Mouse (Mus musculus): ENCODE measurements around the gene Supt5. TPM values are rescaled to one million over a fixed set of nuclear protein-coding genes. Genes with fewer than 3 reads are reported as not detected.

Supt5 gene
- polyA plus RNA-seq, 1 experiment from 2014 or later = 31.5 TPM

GRCm38 (mm10) chr7:28354113-28354581 is 15.6 kb upstream of the Supt5 start:
- Histone ChIP-seq H3K36me3 (ENCODE audit: control insufficient read depth, insufficient read depth, low read length) (peaks cover 7% of the 10 kb centered on the region), H3K27me3 (ENCODE audit: control insufficient read depth, insufficient read depth, low read length) (no peaks in the 10 kb centered on the region)
- 87% methylated on average over 3 of the region's 3 CpGs for WGBS

GRCm38 (mm10) chr7:28353267-28353666 is 14.7 kb upstream of the Supt5 start:
- ATAC-seq (ENCODE audit: low FRiP score, low TSS enrichment) (no peak), DNase-seq (ENCODE audit: low spot score) (peak; percentile 56)
- H3K4me2 ChIP-seq (replicated peaks; ENCODE audit: low read depth) = no peak overlapping the region
- H3K27ac ChIP-seq (replicated peaks) = no peak overlapping the region
- WGBS = 74% methylated on average over 2 of the region's 2 CpGs
- peaks cover 7% of the 10 kb centered on the region for H3K36me3 ChIP-seq (ENCODE audit: control insufficient read depth, insufficient read depth, low read length)
- H3K9ac ChIP-seq (ENCODE audit: low read length) = no peak overlapping the region
- H3K9me3 ChIP-seq (ENCODE audit: control insufficient read depth, low read length) = no peaks in the 10 kb centered on the region
- no peaks in the 10 kb centered on the region for H3K27me3 ChIP-seq (ENCODE audit: control insufficient read depth, insufficient read depth, low read length)
- no peak overlapping the region for H3K4me3 ChIP-seq (ENCODE audit: low read depth, low read length)
- H3K4me1 ChIP-seq (replicated peaks; ENCODE audit: control insufficient read depth, insufficient read depth) = peaks cover 12% of the 10 kb centered on the region
- no peak for TF ChIP-seq EP300 (optimal IDR thresholded peaks at IDR 0.05)
- TF ChIP-seq CTCF (IDR thresholded peaks at IDR 0.05; ENCODE audit: low read depth) = peak; percentile 58

More at GRCm38 (mm10) chr7:28354113-28354581, 15.6 kb upstream of the Supt5 start:
- no peaks in the 10 kb centered on the region for H3K9me3 ChIP-seq (ENCODE audit: control insufficient read depth, low read length)
- no peak for TF ChIP-seq EP300 (optimal IDR thresholded peaks at IDR 0.05)
- no peak for TF ChIP-seq CTCF (IDR thresholded peaks at IDR 0.05; ENCODE audit: low read depth)
- no peak overlapping the region for H3K4me2 ChIP-seq (replicated peaks; ENCODE audit: low read depth)
- ATAC-seq (ENCODE audit: low FRiP score, low TSS enrichment) (no peak), DNase-seq (ENCODE audit: low spot score) (no peak)
- no peak overlapping the region for H3K4me3 ChIP-seq (ENCODE audit: low read depth, low read length)
- peaks cover 12% of the 10 kb centered on the region for H3K4me1 ChIP-seq (replicated peaks; ENCODE audit: control insufficient read depth, insufficient read depth)
- no peak overlapping the region for H3K9ac ChIP-seq (ENCODE audit: low read length)
- H3K27ac ChIP-seq (replicated peaks) = no peak overlapping the region

- H3K4me2 ChIP-seq (replicated peaks; ENCODE audit: low read depth) = peak overlapping the region; percentile 81
- peak overlapping the region; percentile 85 for H3K4me3 ChIP-seq (ENCODE audit: low read depth, low read length)
- DNase-seq (ENCODE audit: low spot score) = no peak
- WGBS = 24% methylated on average over 4 of the region's 4 CpGs
- ATAC-seq (ENCODE audit: low FRiP score, low TSS enrichment) = no peak
- H3K9ac ChIP-seq (ENCODE audit: low read length) = peak overlapping the region; percentile 94
- H3K36me3 ChIP-seq (ENCODE audit: control insufficient read depth, insufficient read depth, low read length) = peaks cover 7% of the 10 kb centered on the region
- H3K9me3 ChIP-seq (ENCODE audit: control insufficient read depth, low read length) = no peaks in the 10 kb centered on the region
- TF ChIP-seq EP300 (optimal IDR thresholded peaks at IDR 0.05) = no peak
- peak; percentile 9; the same call in 1 of the 2 replicates for TF ChIP-seq CTCF (IDR thresholded peaks at IDR 0.05; ENCODE audit: low read depth)
- peak overlapping the region; percentile 79; the same call in 1 of the 2 replicates for H3K27ac ChIP-seq (replicated peaks)
- H3K4me1 ChIP-seq (replicated peaks; ENCODE audit: control insufficient read depth, insufficient read depth) = peaks cover 4% of the 10 kb centered on the region; the same call in 1 of the 2 replicates
- no peaks in the 10 kb centered on the region for H3K27me3 ChIP-seq (ENCODE audit: control insufficient read depth, insufficient read depth, low read length)
These were observed 13.2 kb upstream of the Supt5 start for GRCm38 (mm10) chr7:28351676-28352191.

- no peak for TF ChIP-seq EP300 (optimal IDR thresholded peaks at IDR 0.05)
- TF ChIP-seq CTCF (IDR thresholded peaks at IDR 0.05; ENCODE audit: low read depth) = 0 out of 2 replicates have a peak, but pooled peaks have one; percentile 14
- peak; percentile 94 for ATAC-seq (ENCODE audit: low FRiP score, low TSS enrichment)
- peaks cover 4% of the 10 kb centered on the region; the same call in 1 of the 2 replicates for H3K4me1 ChIP-seq (replicated peaks; ENCODE audit: control insufficient read depth, insufficient read depth)
- H3K4me3 ChIP-seq (ENCODE audit: low read depth, low read length) = peak within 1 kb of the TSS; percentile 85
- WGBS = under 1% methylated on average over 48 of the region's 50 CpGs
- peaks cover 7% of the 10 kb centered on the region for H3K36me3 ChIP-seq (ENCODE audit: control insufficient read depth, insufficient read depth, low read length)
- DNase-seq (ENCODE audit: low spot score) = peak; percentile 99
- peak within 1 kb of the TSS; percentile 94 for H3K9ac ChIP-seq (ENCODE audit: low read length)
- H3K27me3 ChIP-seq (ENCODE audit: control insufficient read depth, insufficient read depth, low read length) = no peaks in the 10 kb centered on the region
- H3K27ac ChIP-seq (replicated peaks) = peak within 1 kb of the TSS; percentile 95
- peak within 1 kb of the TSS; percentile 81 for H3K4me2 ChIP-seq (replicated peaks; ENCODE audit: low read depth)
- H3K9me3 ChIP-seq (ENCODE audit: control insufficient read depth, low read length) = no peaks in the 10 kb centered on the region
These were observed 11.8 kb upstream of the Supt5 start, which contains the start of gene Rps16 for GRCm38 (mm10) chr7:28350155-28350883. Gene Rps16 (plus strand): TSS chr7:28350652.

GRCm38 (mm10) chr7:28348601-28349000 is 10.1 kb upstream of the Supt5 start:
- Histone ChIP-seq H3K36me3 (ENCODE audit: control insufficient read depth, insufficient read depth, low read length) (peaks cover 7% of the 10 kb centered on the region; the same call in 1 of the 2 replicates), H3K9me3 (ENCODE audit: control insufficient read depth, low read length) (no peaks in the 10 kb centered on the region), H3K27me3 (ENCODE audit: control insufficient read depth, insufficient read depth, low read length) (no peaks in the 10 kb centered on the region), H3K27ac (replicated peaks) (no peak overlapping the region), H3K4me3 (ENCODE audit: low read depth, low read length) (no peak overlapping the region), H3K4me2 (replicated peaks; ENCODE audit: low read depth) (no peak overlapping the region), H3K9ac (ENCODE audit: low read length) (no peak overlapping the region), H3K4me1 (replicated peaks; ENCODE audit: control insufficient read depth, insufficient read depth) (peaks cover 4% of the 10 kb centered on the region; the same call in 1 of the 2 replicates)
- WGBS = 83% methylated on average over 7 of the region's 7 CpGs
- ATAC-seq (ENCODE audit: low FRiP score, low TSS enrichment) = no peak
- no peak for DNase-seq (ENCODE audit: low spot score)
- TF ChIP-seq CTCF (IDR thresholded peaks at IDR 0.05; ENCODE audit: low read depth) (peak; percentile 47), EP300 (optimal IDR thresholded peaks at IDR 0.05) (no peak)

Data from stomach, postnatal 0 days (tissue).